Mouse (Mus musculus) neural tube, embryonic 10.5 days (tissue): ENCODE data around the gene Gm21969.

ENCODE experiments used
- DNase-seq: peaks from one replicate; pipeline ENCODE4 v3.0.0-alpha.2; 2017; ENCODE audit warnings: low spot score; ENCODE audit errors: extremely low spot score

Gene Gm21969

DNA sequence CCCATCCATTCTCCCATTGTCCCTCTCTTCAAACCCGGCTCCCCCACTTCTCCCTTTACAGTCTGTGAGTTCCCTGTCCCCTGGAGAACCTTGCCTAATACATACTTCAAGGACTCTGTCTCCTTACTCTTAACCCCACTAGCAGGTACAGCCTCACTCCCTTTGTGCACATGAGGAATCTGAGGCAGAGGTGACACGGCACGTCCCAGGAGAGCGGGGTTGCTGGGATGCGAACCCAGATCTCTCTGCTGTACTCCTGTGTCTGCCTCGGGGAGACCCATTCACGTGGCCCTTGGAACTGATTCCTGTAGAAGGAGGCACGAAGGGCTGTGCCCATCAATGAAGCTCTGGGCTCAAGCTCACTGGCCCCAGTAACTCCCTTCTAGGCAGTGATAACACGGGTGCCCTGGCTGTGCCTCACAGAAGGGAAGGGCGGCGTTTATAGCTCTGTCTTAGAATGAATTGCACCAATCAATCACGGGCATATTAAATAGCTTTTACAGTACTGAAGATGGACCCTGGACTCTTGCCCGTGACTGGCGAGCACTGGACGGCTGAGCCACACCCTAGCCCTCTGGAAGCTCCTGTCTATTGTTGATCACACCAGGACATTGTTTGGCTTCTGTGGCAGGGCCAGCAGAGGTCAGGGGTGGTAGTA is 47.2 kb downstream of the Gm21969 start:
- no peak for DNase-seq

DNA sequence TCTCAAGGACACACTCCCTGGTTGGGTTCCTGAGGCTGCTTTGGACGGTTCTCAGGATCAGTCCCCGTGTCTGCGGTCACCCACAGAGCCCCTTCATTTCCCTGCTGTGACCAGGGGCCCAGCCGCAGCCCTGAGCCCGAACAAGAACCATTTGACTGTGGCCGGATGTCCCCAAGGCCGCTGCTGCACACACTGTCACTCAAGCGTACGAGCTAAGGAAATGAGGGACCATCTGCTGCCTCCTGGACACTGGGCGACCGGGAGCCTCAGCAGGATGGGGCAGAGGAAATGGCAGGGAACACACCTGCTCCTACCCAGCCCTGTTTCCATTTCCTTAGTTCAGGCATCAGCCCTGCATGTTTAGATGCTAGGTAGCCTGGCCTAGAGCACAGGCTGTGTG is 47.9 kb downstream of the Gm21969 start:
- no peak for DNase-seq

GRCm38 (mm10) chr4:139653238-139653637 is 50.3 kb downstream of the Gm21969 start, which contains the start of gene Tas1r2:
Tas1r2 (plus strand) TSS chr4:139653538.
- no peak for DNase-seq

DNA sequence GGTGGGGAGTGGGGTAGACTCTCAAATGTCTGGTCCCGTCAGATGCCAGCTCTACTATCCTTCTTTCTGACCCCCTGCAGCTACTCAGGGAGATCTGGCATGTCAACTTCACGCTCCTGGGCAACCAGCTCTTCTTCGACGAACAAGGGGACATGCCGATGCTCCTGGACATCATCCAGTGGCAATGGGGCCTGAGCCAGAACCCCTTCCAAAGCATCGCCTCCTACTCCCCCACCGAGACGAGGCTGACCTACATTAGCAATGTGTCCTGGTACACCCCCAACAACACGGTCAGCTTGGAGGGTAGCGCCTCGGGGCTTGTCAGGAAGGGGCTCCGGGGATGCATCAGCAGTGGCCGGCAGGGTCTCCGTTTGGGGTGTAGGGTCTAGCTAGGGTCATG is 58.9 kb downstream of the Gm21969 start:
- no peak for DNase-seq

DNA sequence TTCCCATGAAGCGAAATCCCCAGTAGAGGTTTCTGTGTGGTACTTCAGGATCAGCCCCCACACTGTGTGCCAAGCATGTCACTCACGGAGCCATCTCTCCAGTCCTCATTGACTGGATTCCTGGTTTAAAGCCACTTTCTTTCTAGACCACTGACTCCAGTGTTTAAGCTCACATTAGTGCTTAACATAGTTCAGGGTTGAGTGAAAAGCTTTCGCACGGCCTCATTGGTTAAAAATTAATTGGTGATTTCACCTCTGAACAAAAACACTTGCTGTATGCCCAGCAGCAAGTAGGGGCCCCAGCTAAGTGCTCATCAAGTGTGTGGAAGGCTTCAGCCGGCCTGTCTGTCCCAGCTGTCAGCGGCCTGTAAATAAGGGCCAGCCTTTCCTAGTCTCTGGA is 64.6 kb downstream of the Gm21969 start:
- no peak for DNase-seq

DNA sequence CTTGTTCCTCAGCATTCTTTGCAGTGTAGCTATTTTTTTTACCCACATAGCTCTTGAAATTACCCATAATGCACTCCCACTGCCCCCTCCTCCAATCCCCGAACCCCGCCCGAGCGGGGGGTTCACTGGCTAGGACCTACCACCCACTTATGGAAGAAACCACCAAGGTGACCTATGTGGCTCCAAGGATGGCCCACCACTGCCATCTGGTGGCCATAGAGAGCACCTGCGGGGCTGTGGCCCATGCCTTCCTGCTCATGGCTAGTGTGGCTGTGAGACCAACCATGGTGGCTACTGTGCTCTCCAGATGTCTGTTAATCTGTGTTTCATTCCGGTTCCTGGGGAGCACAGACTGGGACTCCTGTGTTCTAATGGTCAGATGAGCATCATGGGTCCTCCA is 66.9 kb downstream of the Gm21969 start:
- DNase-seq: peak; percentile 70

- peak; percentile 25 for DNase-seq
Observed at GRCm38 (mm10) chr4:139675696-139676095, 72.7 kb downstream of the Gm21969 start.

GRCm38 (mm10) chr4:139683728-139684638 is 81.0 kb downstream of the Gm21969 start:
- no peak for DNase-seq

- peak; percentile 87 for DNase-seq
Observed at GRCm38 (mm10) chr4:139684639-139685017, 81.6 kb downstream of the Gm21969 start.

DNA sequence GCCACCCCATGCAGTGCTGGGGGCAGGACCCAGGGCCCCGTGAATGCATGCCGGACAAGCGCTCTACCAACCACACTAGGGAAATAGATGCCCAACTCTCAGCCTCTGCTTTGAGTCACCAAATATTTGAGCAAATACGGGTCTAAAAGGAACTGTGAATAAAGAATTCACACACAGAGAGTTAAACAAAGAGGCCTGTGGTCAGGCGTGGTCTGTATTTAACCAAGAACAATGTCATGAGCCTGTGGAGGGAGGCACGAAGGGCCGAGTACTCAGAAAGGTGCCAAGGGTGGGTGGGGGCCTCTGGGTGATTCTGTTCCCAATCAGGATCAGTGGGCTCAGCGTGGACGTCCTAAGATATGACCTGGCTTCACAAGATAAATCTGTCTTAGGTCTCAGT is 85.1 kb downstream of the Gm21969 start:
- no peak for DNase-seq

- DNase-seq: no peak
Observed at GRCm38 (mm10) chr4:139689627-139690269, 86.8 kb downstream of the Gm21969 start.

- DNase-seq: no peak
Observed at GRCm38 (mm10) chr4:139693315-139693714, 90.3 kb downstream of the Gm21969 start.

GRCm38 (mm10) chr4:139697755-139698154 is 94.8 kb downstream of the Gm21969 start:
- peak; percentile 64 for DNase-seq

- DNase-seq: no peak
Observed at GRCm38 (mm10) chr4:139698602-139699001, 95.6 kb downstream of the Gm21969 start.

DNA sequence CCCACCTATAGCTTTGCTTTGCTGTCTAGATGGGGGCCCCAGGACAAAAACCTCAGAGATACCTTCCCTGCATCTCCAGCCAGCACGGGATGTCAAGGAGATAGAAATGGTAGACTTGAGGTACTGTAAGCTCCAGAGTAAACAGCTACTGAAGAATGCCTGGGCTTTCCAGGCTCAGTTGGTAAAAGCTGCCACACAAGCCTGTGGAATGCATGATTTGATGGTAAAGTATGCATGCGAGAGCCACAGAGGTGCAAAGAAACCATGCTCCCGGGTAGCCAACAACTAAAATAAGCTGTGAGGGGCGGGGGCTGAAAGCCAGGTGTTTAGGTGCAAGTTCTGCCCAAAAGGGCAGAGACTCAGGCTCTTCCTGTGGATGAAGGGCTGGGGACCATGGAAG is 99.9 kb downstream of the Gm21969 start:
- no peak for DNase-seq

DNA sequence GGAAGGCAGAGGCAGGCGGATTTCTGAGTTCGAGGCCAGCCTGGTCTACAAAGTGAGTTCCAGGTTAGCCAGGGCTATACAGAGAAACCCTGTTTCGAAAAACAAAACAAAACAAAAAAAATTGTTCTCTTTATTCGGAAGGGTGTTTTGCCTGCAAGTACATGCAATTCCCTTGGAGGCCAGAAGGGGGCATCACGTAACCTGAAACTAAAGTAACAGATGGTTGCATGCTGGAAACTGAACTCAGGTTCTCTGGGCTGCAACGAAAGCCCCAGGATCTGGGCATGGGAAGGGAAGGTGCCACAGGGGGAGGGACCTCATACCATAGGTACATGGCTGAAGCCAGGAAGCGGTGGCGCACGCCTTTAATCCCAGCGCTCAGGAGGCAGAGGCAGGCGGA is 100.5 kb downstream of the Gm21969 start:
- no peak for DNase-seq

- DNase-seq: no peak
Observed at GRCm38 (mm10) chr4:139705986-139706385, 103.0 kb downstream of the Gm21969 start.

- DNase-seq: no peak
Observed at GRCm38 (mm10) chr4:139710467-139711334, 107.7 kb downstream of the Gm21969 start.
